Mouse (Mus musculus) megakaryocyte-erythroid progenitor cell, adult 5-6 weeks (primary cell): ENCODE measurements at regions not wholly inside any gene's neighbourhood (a gene's known extent, or its start where the extent isn't known, plus 50 kb on each side); places are given as distances from the start of the nearest gene placed in this dataset.
A peak's percentile ranks its signal among the peaks of the same experiment; 100 is the strongest.
"Not testable (repeated sequence)": the region's sequence is repeated elsewhere in the genome, so short reads cannot be mapped to it uniquely, and the experiment has no call there.

ENCODE experiments used
- ATAC-seq: replicated peaks from 2 replicates; pipeline ENCODE4 v1.8.0; 2016; ENCODE audit warnings: mild to moderate bottlenecking, inconsistent platforms; ENCODE audit not compliant: severe bottlenecking, poor library complexity, low FRiP score, low TSS enrichment

DNA sequence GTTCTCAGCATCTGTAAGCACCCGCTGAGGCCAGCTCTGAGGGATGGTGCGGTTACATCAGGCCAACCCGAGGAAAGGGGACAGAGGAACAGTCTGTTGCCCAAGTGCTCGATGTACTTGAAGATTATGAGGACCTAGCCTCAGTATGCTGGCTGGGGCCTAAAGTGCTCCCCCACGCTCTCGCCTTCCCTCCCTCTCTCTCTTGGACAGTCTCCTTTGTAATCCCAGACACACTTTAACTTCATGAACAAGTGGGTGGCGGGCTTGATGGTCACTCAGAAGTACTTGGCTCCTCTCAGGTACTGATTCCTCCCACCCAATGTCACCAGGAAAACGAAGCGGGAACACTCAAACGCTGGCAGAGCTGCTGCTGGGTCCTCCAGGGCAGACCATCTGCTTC, 93.1 kb downstream of the Vcpkmt start:
- ATAC-seq = no peak

DNA sequence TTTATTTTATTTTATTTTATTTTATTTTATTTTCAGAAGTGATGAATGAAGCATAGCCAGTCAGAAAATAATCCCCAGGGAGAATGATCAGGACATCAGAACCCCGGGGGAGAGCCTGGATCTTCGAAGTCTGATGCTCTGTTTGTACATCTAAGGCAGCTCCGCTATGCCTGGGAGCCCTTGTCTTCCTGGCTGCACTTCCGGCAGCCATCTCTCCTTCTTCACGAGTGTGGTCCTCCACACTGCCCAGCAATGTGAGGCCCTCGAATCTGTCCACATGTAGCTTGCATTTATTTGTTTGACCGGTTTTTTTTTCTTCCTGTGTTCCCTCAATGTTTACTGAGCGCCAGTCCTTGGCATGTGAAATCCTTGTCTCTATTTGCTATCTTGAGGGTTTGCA, 95.9 kb downstream of the Vcpkmt start:
- no peak for ATAC-seq

DNA sequence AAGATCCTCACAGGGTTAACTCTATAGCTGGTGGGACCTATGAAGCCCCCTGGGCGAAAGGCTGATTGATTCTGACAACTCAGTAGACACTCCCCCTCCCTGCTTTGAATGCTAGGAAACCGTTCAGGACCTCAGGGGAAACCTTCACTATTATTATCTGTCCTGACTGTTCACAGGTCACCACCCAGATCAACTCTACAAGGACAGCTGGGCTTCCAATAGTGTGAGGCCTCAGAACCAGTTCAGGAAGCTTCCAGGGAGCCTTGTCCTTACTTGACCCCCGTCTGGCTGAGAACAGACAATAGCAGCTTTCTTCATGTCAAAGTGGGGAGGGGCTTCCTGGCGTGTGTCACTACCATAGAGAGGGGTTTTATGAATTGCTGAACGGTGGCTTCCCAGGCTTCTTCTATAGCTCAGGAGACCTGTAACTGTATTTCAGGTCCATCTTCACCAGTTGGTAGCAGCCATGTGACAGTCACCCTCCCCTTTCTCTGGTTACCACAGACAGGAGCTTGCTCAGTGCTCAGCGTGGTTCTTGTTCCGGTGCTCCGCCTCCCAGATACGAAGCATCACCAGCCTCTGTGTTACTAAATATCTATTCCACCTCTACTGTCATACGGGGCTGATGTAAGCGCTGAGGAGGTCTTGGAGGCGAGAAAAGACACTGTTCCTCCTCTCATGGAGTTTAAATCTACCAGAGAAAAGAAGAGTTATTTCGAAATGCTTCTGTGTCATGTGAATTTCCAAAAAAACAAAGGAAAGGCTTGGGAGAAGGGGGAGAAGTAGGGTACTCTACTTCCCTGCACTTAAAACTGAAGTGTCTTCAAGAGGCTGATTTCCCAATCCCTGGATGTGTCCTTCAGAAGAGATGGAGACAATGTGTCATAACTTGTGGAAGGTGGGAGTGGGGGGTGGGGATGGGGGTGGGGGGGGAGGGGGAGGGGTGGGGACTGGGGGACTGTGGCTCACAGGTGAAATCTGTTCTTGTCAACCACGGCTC, 96.9 kb downstream of the Vcpkmt start:
- ATAC-seq = peak; percentile 97

DNA sequence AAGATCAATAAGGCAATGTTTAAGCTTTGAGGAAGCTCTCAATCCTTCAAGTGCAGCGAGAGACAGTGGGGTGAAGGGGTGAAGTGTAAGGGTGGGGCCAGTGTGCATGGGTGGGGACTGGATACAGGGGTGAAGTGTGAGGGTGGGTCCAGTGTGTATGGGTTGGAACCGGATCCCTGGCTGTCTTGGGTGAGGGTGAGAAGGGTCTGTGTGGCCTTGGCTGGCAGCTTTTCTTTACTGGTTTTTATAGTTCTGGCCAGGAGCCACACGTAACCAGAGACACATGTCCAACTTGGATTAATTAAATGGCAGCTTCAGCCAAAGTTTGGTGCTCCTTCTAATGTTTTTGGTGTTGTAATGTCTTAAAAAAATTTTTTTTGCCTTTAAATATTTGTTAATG, 101.4 kb downstream of the Vcpkmt start:
- ATAC-seq = no peak

DNA sequence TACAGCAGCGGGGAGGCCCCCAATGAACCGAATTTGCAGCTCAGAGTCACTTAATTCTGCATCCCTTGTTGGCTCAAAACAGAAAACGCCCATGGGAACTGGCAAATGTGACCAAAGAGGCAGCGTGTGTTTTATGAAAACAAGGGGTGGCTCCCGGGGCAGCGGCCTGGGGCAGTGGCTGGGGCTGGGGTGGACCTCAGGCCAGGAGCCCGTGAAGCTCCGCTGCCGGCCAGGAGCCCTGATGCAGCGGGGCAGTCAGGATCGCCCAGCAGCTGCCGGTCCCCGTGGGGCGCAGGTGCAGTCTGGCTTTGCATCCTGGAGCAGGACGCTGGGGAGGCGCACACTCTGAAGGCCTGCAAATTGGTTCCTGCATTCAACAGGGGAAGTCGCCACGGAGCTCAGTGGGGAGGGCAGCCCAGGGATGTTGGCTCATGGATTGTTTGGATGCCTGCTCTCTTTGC, 104.4 kb upstream of the Gm9887 start:
- no peak for ATAC-seq

DNA sequence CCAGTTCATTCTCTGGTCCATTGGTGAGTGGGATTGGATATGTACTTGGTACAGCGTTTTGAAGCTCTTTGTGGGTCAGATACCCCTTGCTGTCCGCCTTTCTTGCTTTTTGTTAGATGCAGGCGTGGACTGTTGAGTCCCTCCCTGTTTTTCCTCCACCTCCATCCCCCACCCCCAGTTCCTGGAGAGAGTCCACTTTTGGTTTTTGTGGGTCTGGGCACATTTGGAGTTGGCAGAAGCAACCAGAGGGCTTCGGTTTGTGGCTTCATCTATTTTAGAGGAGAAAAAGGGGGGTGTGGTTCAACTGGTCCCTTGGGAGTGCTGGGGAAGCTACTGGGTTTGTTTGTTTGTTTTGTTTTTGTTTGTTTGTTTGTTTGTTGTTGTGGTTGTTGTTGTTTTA, 103.9 kb upstream of the Gm9887 start:
- ATAC-seq = no peak

DNA sequence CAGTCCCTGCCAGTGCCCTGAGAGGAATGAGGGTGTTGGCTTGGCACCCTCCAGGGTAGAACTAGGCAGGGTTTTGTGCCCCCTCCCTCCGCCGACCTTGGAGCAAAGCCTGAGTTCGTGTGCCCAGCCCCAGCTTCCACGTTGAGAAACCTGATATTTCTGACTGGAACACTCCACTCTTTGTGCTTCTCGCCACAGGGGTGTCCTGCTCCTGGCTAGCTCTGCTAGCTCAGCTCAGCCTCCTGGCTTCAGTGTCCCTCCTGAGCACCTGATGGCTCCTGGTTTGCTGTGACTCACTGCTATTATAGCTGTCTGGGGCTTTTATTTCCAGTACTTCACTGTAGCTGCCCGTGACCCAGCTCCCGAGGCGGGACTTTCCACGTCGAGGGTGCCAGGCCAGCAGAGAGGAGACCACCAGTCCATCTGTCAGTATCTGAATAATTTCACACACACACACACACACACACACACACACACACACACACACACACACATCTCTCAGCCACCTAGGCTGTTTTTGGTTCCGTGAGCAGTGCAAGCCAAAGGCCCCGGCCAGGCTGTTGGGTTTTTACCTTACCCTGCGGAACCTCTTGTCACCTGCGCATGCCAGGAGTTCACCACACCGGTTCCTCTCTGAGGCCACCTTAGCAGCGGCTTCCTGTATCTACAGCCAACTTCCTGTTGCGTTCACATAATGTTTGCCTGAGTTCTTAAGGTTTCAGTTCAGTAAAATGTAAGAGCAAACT, 102.8 kb upstream of the Gm9887 start:
- peak; percentile 62 for ATAC-seq

DNA sequence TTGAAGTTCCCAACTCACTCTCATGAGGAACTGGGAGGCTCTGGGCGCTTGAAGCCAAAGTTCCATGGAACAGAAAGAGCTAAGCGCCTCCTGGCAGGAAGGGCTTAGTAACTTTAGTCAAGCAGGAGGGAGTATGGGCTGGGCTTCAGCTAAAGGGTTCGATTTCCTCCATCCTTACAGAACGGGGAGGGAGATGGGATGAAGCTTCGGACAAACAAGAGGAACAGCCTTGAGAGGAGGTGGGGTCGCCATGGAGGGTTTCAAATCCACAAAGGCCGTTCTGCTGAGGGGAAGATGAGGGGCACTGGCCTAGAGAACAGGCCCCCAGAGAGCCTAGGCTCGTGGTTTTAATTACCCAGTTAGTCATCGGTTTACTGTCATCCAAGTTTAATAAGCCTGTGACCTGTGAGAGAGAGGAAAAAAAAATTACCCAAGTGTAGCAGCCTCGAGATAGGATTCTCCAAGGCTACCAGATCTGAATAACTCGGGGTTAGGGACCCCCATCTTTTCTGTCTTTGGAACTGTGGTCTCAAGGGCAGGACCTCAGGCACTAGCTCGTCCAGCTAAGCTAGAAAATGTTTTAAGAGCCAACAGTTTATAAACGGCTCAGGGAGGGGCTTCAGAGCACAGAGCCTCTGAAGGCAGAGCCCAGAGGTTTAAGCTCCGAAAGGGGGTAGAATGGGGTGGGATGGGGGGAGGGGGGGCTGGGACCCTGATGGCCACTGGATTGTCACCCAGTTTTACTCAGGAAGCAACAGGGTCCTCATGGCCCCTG, 102.1 kb upstream of the Gm9887 start:
- ATAC-seq = no peak

DNA sequence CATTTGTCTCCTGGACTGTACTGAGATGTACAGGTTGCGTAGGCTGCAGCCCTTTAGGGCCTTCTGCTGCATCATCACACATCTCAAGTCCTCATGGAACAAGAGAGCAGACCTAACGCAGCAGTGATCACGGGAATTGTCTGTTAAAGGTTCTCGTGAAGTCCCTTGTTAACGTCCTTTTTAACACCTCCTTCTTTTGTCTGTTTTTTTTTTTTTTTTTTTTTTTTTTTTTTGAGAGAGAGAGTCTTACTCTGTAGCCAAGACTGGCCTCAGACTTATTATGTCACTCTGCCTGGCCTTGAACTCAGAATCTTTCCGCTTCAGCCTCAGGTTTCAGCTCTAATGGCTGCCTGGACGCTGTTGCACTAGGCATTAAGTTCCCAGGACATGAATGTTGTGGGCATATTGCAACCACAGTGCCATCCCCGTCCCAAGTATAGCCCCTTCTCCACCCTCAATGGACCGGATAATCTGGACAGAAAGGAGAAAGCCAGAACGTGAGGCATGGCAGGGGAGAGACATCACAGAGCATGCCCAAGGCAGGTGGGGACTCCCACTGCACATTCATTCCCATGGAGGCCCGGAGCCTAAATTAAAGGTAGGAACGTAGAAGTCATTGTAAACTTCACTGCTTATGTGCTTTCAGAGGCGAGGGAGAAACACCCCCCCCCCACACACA, 101.3 kb upstream of the Gm9887 start:
- ATAC-seq = no peak

DNA sequence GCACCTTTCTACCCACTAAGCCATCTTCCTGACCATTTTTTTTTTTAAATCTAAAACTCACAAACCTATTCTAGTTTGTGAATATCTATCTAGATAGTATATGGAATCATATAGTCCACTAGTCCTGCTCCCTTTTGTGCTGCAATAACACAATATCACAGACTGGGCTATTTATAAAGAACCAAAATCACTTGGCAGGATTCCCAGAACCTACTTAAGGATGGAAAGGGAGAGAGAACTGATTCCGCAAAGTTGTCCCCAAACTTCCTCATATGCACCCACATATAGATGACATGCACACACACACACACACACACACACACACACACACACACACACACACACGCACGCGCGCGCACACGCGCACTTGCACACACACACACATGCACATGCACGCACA, 100.7 kb upstream of the Gm9887 start:
- no peak for ATAC-seq

DNA sequence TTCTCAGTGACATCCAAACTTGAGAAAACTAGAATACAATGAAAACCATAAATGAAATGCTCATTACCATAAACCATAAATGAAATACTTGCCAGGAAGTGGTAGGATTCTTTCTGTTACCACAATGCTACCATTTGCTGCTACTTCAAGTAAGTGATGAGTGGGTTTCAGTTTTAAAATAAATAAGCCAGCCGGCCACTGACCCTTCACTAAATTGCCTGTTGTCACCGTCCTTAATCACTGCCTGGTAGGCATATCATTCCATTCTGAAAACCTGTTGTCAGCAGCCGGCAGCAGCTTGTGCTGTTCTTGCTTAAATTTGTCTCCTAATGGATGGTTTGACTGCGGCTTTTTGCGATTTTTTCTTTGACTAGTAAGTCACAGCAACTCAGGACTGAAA, 99.6 kb upstream of the Gm9887 start:
- ATAC-seq = no peak

DNA sequence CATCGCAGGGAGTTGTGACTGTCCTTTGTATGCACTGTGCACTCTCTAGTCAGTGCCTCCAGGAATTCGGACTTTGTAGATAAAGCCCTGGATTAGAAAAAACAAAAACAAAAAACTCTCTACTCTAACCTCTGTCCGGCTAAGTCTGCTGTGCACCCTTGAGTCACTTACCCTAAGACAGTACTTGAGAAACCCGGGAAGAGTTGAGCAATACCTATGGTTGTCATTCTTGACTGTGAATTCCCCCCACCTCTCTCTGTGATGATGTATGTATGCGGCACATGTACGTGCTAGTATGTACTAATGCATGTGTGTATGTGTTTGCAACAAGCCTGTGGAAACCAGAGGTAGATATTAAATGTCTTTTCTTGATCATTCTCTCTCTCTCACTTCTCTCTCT, 96.7 kb upstream of the Gm9887 start:
- no peak for ATAC-seq

DNA sequence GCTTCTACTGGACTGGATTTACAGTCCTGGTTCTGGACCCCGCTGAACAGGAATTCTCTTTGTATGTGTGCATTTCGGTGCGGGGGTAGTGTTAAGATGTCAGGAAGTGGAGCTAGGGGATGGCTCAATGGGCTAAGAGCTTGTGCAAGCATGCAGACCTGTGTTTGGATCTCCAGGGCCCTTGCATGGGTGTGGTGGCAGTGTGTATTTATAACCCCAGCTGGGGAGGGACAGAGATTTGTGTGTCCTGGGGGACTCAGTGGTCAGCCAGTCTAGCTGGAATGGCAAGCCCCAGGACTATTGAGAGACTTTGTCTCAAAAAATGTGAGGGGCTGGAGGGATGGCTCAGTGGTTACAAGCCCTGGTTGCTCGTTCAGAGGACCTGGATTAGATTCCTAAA, 95.1 kb upstream of the Gm9887 start:
- no peak for ATAC-seq

DNA sequence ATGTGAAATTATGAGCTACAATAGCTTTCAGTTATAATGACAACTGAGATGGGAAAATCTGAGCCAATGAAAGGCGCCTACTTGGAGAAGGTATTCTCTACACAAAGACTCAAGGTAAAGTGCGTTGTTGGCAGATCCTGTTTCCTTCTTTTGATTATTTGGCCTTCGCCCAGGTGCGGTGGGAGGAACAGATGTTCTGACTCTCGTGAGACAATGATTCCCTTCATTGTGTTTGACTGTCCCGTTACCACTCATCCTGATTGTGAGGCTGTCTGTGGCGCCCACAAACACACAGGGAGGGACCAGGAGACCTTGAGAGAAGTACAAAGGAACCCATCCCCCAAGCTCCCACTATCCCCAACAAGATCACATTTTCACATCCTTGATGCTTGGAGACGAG, 92.6 kb upstream of the Gm9887 start:
- ATAC-seq = no peak

DNA sequence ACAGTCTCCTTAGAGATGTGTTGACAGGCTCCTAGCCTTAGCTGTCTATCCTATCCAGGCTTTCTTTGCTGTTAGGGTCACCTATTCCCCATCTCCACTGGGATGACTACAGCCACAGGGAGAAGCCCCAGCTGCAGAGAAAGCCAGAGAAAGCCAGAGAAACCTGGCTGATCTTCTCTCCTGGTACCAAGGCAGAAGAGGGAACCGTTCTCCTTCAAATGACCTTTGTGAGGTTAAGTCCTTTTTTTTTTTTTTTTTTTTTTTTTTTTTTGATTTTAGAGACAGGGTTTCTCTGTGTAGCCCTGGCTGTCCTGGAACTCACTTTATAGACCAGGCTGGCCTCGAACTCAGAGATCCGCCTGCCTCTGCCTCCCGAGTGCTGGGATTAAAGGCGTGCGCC, 91.1 kb upstream of the Gm9887 start:
- not testable (repeated sequence) for ATAC-seq

DNA sequence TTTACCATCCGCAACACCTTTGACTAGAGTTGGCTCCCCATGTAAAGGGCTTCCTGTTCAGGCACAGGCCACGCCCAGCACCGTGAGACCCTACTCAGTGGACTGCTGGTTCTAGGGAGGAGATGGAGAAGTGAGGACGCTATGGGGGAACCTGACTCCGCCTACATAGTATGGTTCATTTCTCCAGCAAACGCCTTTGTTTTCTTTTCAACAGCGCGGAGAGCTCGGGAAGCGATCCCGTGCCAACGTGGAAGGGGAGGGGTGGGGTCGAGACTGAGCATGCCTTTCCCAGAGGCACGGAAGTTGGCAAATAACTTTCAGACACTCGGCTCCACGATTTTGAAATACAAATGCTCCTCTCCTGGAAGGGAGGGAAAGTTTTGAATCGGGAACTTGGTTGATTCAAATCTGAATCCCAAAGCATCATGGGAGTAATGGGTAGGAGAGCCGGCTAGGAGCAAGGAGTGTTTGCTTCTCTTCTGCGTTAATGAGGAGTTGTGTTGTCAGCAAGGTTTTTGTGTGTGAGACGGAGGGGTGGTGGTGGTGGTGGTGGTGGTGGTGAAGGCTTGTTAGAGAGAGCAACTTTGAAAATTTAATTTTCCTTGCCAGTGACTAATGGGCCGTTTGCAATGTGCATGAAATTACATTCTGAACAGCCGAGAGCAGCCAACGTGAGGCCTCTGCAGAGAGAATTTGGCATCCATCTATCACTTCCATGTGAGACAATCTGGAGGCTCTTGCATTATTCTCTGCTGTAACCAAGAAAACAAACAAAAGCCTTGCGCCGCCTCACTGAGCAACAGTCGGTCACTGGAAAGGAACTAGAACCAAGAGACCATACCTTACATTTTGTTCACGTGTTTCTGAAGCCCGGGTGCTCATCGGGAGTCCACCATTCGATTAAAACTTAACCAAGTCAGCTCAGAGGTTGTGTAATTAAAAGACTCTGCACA, 89.9 kb upstream of the Gm9887 start:
- ATAC-seq = 0 out of 2 replicates have a peak, but pooled peaks have one; percentile 28

DNA sequence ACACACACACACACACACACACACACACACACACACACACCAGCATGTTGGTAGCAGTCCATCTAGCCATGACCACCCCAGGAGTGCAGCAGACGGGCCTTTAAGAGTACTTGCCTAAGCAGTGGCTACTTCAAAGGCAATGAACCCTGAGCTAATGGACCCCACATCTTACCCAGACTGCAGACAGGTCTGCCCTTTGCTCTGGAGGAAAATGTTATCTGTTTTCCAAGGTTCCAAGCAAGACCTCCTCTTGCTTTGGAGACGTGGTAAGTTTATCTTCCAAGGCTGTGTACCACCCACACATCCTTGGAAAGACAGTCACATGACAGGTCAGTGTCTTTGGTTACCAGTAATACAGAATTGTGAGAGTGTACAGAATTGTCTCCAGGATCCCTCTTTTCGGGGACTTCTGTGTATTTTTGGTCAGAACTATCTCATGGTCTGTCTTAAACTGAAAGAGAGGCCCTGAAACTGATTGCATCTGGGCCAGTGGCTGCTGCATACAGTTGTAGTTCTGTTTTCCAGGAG, 88.4 kb upstream of the Gm9887 start:
- ATAC-seq = no peak
